Mouse (Mus musculus) ES-Bruce4 (cell line): ENCODE data around the gene Epb41l1.

ENCODE experiments used
- CTCF ChIP-seq: IDR thresholded peaks from one replicate; pipeline ENCODE4 v1.8.1; 2011; ENCODE audit warnings: low read depth, low read length
- POLR2A ChIP-seq: IDR thresholded peaks from one replicate; pipeline ENCODE4 v1.8.1; 2011; ENCODE audit warnings: low read length; ENCODE audit not compliant: insufficient read depth

DNA sequence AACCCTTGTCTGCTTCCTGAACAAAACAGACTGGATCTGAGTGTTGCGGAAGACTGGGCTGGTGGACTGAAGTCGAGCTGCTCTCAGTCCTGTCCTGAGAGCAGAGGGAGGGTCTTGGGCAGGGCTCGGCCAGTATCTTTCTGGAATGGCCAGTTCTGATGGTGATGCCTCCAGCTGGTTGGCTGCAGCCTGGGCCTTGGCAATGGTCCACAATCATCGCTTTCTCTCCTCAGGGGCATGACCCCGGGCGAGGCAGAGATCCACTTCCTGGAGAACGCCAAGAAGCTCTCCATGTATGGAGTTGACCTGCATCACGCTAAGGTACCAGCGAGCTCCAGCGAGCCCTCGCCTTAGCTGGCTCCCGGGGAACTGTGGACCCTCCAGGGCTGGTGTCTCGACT lies 84.8 kb downstream of the Epb41l1 start:
- TF ChIP-seq CTCF, result no peak
- TF ChIP-seq POLR2A, result no peak
